ENCODE assay signal across 22 mouse cellular contexts in the genomic region with DNA sequence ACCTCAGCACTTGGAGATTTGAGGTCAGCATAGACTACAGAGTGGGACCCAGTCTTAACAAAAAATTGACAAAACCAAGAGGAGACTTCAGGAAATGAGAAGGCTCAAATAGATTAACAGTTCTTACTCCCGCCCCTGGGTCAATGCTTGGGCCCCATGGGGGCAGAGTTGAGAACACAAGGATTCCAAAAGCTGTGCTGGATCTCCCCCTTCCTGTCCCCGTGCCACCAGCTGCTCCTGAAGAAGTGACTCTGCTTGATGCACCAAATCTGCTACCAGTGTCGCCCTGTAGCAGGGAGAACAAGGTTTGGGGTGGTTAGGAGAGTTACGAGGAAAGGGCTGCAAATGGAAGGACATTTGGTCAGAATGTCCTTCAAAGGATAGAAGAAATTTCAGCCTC.
DNase-seq lines count a peak whose midpoint lies in the region; ATAC-seq and TF ChIP-seq lines count a peak whose summit lies in the region.
"Had no signal": no experiment of that assay in that cellular context is flagged by ENCODE, and none has a peak within 500 bp of the region (broad histone marks: within the 10 kb centered on the region; RNA-seq: fewer than 3 reads in every experiment).

No protein-coding gene starts in this region.

- TF ChIP-seq EP300 in heart, postnatal 0 days (IDR thresholded peaks at IDR 0.05; ENCODE audit: low read depth) = no peak

- 58% methylated on average over 4 of the region's 4 CpGs for WGBS in kidney, adult 2 months
- WGBS in kidney, embryonic 14.5 days = 70% methylated on average over 4 of the region's 4 CpGs
- 71% methylated on average over 4 of the region's 4 CpGs for WGBS in heart, postnatal 0 days
- 81% methylated on average over 4 of the region's 4 CpGs for WGBS in forebrain, embryonic 10.5 days

- peak overlapping the region; percentile 14; the same call in 1 of the 2 replicates for H3K27ac ChIP-seq in kidney, adult 2 months (ENCODE audit: insufficient read depth, low read depth, low read length)
- H3K27ac ChIP-seq in kidney, embryonic 14.5 days (ENCODE audit: low read depth, low read length) = no peak overlapping the region
- H3K27ac ChIP-seq in heart, postnatal 0 days (ENCODE audit: low read depth) = peak overlapping the region; percentile 18; the same call in 1 of the 2 replicates
- H3K27ac ChIP-seq in forebrain, embryonic 10.5 days = no peak overlapping the region
- H3K27ac ChIP-seq: embryonic facial prominence, embryonic 10.5 days; hindbrain, embryonic 14.5 days; limb, embryonic 15.5 days; liver, embryonic 14.5 days; midbrain, embryonic 10.5 days had no signal

- peaks cover 12% of the 10 kb centered on the region for H3K36me3 ChIP-seq in kidney, adult 2 months (ENCODE audit: control insufficient read depth, insufficient read depth, low read length)
- peaks cover 97% of the 10 kb centered on the region for H3K36me3 ChIP-seq in kidney, embryonic 14.5 days (ENCODE audit: control insufficient read depth, insufficient read depth, low read length)
- peaks cover 96% of the 10 kb centered on the region for H3K36me3 ChIP-seq in heart, postnatal 0 days (replicated peaks; ENCODE audit: control insufficient read depth, insufficient read depth, low read length)
- H3K36me3 ChIP-seq in forebrain, embryonic 10.5 days (replicated peaks) = peaks cover 98% of the 10 kb centered on the region

- no peaks in the 10 kb centered on the region for H3K4me1 ChIP-seq in kidney, adult 2 months (ENCODE audit: control insufficient read depth, insufficient read depth, low read length)
- H3K4me1 ChIP-seq in kidney, embryonic 14.5 days (ENCODE audit: control insufficient read depth, insufficient read depth, low read length) = peaks cover 1% of the 10 kb centered on the region; the same call in 1 of the 2 replicates
- peaks cover 15% of the 10 kb centered on the region; the same call in 1 of the 2 replicates for H3K4me1 ChIP-seq in heart, postnatal 0 days (ENCODE audit: control insufficient read depth, insufficient read depth)
- peaks cover 4% of the 10 kb centered on the region for H3K4me1 ChIP-seq in forebrain, embryonic 10.5 days

- H3K9me3 ChIP-seq in kidney, embryonic 14.5 days (ENCODE audit: control insufficient read depth, low read length) = no peaks in the 10 kb centered on the region
- no peaks in the 10 kb centered on the region for H3K9me3 ChIP-seq in heart, postnatal 0 days (replicated peaks; ENCODE audit: control insufficient read depth, low read length)
- no peaks in the 10 kb centered on the region for H3K9me3 ChIP-seq in forebrain, embryonic 10.5 days
- H3K9me3 ChIP-seq: embryonic facial prominence, embryonic 10.5 days; limb, embryonic 15.5 days; midbrain, embryonic 10.5 days had no signal

- no peak overlapping the region for H3K9ac ChIP-seq in kidney, embryonic 14.5 days (ENCODE audit: low read depth, low read length)
- H3K9ac ChIP-seq in heart, postnatal 0 days (replicated peaks; ENCODE audit: low read depth, low read length) = no peak overlapping the region
- H3K9ac ChIP-seq: forebrain, postnatal 0 days; hindbrain, embryonic 14.5 days; limb, embryonic 15.5 days; liver, embryonic 14.5 days had no signal

- ATAC-seq in kidney, embryonic 14.5 days (ENCODE audit: low FRiP score, low TSS enrichment) = no peak
- ATAC-seq in heart, postnatal 0 days (ENCODE audit: insufficient read depth, low read depth) = no peak
- ATAC-seq: forebrain, postnatal 0 days; inflammation-experienced regulatory T-cells, adult 6 months; lung, postnatal 0 days had no signal

- no peak overlapping the region for H3K4me2 ChIP-seq in kidney, embryonic 14.5 days (replicated peaks; ENCODE audit: low read depth, low read length)
- H3K4me2 ChIP-seq in heart, postnatal 0 days (ENCODE audit: low read depth, low read length) = no peak overlapping the region
- H3K4me2 ChIP-seq: hindbrain, embryonic 14.5 days; limb, embryonic 15.5 days had no signal

- H3K27me3 ChIP-seq in kidney, adult 2 months (replicated peaks; ENCODE audit: control insufficient read depth, insufficient read depth, low read length) = no peaks in the 10 kb centered on the region
- H3K27me3 ChIP-seq in kidney, embryonic 14.5 days (ENCODE audit: control insufficient read depth, insufficient read depth, low read length) = no peaks in the 10 kb centered on the region
- H3K27me3 ChIP-seq in heart, postnatal 0 days (ENCODE audit: control insufficient read depth, insufficient read depth, low read length) = no peaks in the 10 kb centered on the region
- no peaks in the 10 kb centered on the region for H3K27me3 ChIP-seq in forebrain, embryonic 10.5 days (ENCODE audit: poor library complexity, severe bottlenecking)
- H3K27me3 ChIP-seq: limb, embryonic 15.5 days had no signal

- H3K4me3 ChIP-seq in kidney, adult 2 months (ENCODE audit: insufficient read depth, low read depth, low read length) = no peak overlapping the region
- H3K4me3 ChIP-seq in kidney, embryonic 14.5 days (ENCODE audit: low read length) = no peak overlapping the region
- no peak overlapping the region for H3K4me3 ChIP-seq in heart, postnatal 0 days (ENCODE audit: low read depth, low read length)
- no peak overlapping the region for H3K4me3 ChIP-seq in forebrain, embryonic 10.5 days
- H3K4me3 ChIP-seq: embryonic facial prominence, embryonic 10.5 days; limb, embryonic 15.5 days; midbrain, embryonic 10.5 days had no signal

- DNase-seq in kidney, adult 2 months = peak; percentile 23
- peak; percentile 15 to 34 for DNase-seq in urinary bladder, postnatal 4 days (ENCODE audit: low spot score in 2 of 2)
- no peak for DNase-seq in urinary bladder, postnatal 25 days (ENCODE audit: low spot score)
- no peak for DNase-seq in heart, postnatal 0 days (ENCODE audit: low spot score)
- DNase-seq in forebrain, embryonic 10.5 days (ENCODE audit: extremely low spot score, low spot score) = no peak
- DNase-seq in layer of hippocampus, adult 9-10 months (ENCODE audit: low spot score) = no peak
- DNase-seq: adrenal gland, adult 2 months; cerebellum, adult 11 months; cerebellum, adult 9-11 months; forebrain, postnatal 0 days; gastrocnemius, postnatal 25 days; left cerebral cortex, postnatal 4 days; right cerebral cortex, postnatal 4 days; thymus, adult 2 months had no signal

- TF ChIP-seq POLR2A in kidney, adult 2 months (IDR thresholded peaks at IDR 0.05; ENCODE audit: low read depth, low read length) = no peak

- TF ChIP-seq CTCF in kidney, adult 2 months (conservative IDR thresholded peaks at IDR 0.05; ENCODE audit: insufficient read depth, insufficient read length, low read depth, low read length) = no peak
- no peak for TF ChIP-seq CTCF in heart, postnatal 0 days (IDR thresholded peaks at IDR 0.05; ENCODE audit: low read depth)

Comparison
In these comparisons a context has a peak if more than half of its experiments do, and no peak if none do; other contexts are left out.
1. DNase-seq: peak in kidney, adult 2 months (single experiment) and urinary bladder, postnatal 4 days (2 of 2); none in urinary bladder, postnatal 25 days (single experiment), heart, postnatal 0 days (single experiment), forebrain, embryonic 10.5 days (single experiment) and layer of hippocampus, adult 9-10 months (single experiment).
2. H3K27ac ChIP-seq: peak in kidney, adult 2 months (single experiment) and heart, postnatal 0 days (single experiment); none in kidney, embryonic 14.5 days (single experiment) and forebrain, embryonic 10.5 days (single experiment).